Mouse (Mus musculus) heart, embryonic 15.5 days (tissue): ENCODE measurements at regions not wholly inside any gene's neighbourhood (a gene's known extent, or its start where the extent isn't known, plus 50 kb on each side); places are given as distances from the start of the nearest gene placed in this dataset.

Source experiments
- ATAC-seq: fragments of 200-750 bp; cut with Nextera tagmentation; replicated peaks from 2 replicates; pipeline ENCODE4 v1.8.0; 2017; ENCODE audit warnings: low read depth, moderate TSS enrichment; ENCODE audit not compliant: insufficient number of reproducible peaks, insufficient read depth, low FRiP score
- H3K27ac ChIP-seq: fragments of 300-500 bp; sonication (generic); 2 replicates; pipeline ENCODE4 v1.5.1; 2015; ENCODE audit warnings: mild to moderate bottlenecking, inconsistent platforms
- H3K27me3 ChIP-seq: fragments of 300-500 bp; sonication (generic); 2 replicates; pipeline ENCODE4 v1.6.1; 2015; ENCODE audit warnings: inconsistent platforms
- H3K36me3 ChIP-seq: fragments of 300-500 bp; sonication (generic); 2 replicates; pipeline ENCODE4 v1.6.1; 2015; ENCODE audit warnings: mild to moderate bottlenecking, inconsistent platforms
- H3K4me1 ChIP-seq: fragments of 300-500 bp; sonication (generic); replicated peaks from 2 replicates; pipeline ENCODE4 v1.6.1; 2015; ENCODE audit warnings: inconsistent platforms
- H3K4me2 ChIP-seq: fragments of 300-500 bp; sonication (generic); 2 replicates; pipeline ENCODE4 v1.6.1; 2015; ENCODE audit warnings: inconsistent platforms, mild to moderate bottlenecking, moderate library complexity
- H3K4me3 ChIP-seq: fragments of 300-500 bp; sonication (generic); 2 replicates; pipeline ENCODE4 v1.5.1; 2015; ENCODE audit warnings: mild to moderate bottlenecking, inconsistent platforms
- H3K9ac ChIP-seq: fragments of 300-500 bp; sonication (generic); 2 replicates; pipeline ENCODE4 v1.6.1; 2015; ENCODE audit warnings: mild to moderate bottlenecking, inconsistent platforms
- H3K9me3 ChIP-seq: fragments of 300-500 bp; sonication (generic); replicated peaks from 2 replicates; pipeline ENCODE4 v1.6.1; 2016; ENCODE audit warnings: inconsistent platforms
- WGBS: fragments of 180-500 bp; shearing (Covaris S2); methylation state at CpG from one replicate; pipeline ENCODE4 v1.1.7; 2015; ENCODE audit warnings: mixed read lengths; 5-methylcytosine and 5-hydroxymethylcytosine counted together

GRCm38 (mm10) chr4:56349216-56349615 is 390.7 kb upstream of the Gm26657 start:
- H3K9me3 ChIP-seq: no peaks in the 10 kb centered on the region
- no peak for ATAC-seq

GRCm38 (mm10) chr4:56325156-56325555 is 414.7 kb upstream of the Gm26657 start:
- H3K27ac ChIP-seq: no peak overlapping the region
- H3K4me2 ChIP-seq: no peak overlapping the region
- ATAC-seq: no peak
- no peaks in the 10 kb centered on the region for H3K9me3 ChIP-seq
- H3K36me3 ChIP-seq: no peaks in the 10 kb centered on the region
- H3K9ac ChIP-seq: no peak overlapping the region
- no peaks in the 10 kb centered on the region for H3K27me3 ChIP-seq
- WGBS: 79% methylated on average over 5 of the region's 5 CpGs
- H3K4me1 ChIP-seq: no peaks in the 10 kb centered on the region
- H3K4me3 ChIP-seq: no peak overlapping the region

More at GRCm38 (mm10) chr4:56349216-56349615, 390.7 kb upstream of the Gm26657 start:
- H3K36me3 ChIP-seq: no peaks in the 10 kb centered on the region
- H3K4me3 ChIP-seq: no peak overlapping the region
- H3K4me2 ChIP-seq: no peak overlapping the region
- no peak overlapping the region for H3K9ac ChIP-seq
- WGBS: 78% methylated on average over 5 of the region's 5 CpGs
- 0 out of 2 replicates have a peak, but pooled peaks cover 3% of the 10 kb centered on the region for H3K4me1 ChIP-seq
- no peak overlapping the region for H3K27ac ChIP-seq
- H3K27me3 ChIP-seq: no peaks in the 10 kb centered on the region

- WGBS: 82% methylated on average over 4 of the region's 4 CpGs
- H3K27ac ChIP-seq: no peak overlapping the region
- H3K27me3 ChIP-seq: no peaks in the 10 kb centered on the region
- no peak for ATAC-seq
- no peak overlapping the region for H3K4me2 ChIP-seq
- H3K4me1 ChIP-seq: no peaks in the 10 kb centered on the region
- no peaks in the 10 kb centered on the region for H3K36me3 ChIP-seq
- H3K4me3 ChIP-seq: no peak overlapping the region
- no peaks in the 10 kb centered on the region for H3K9me3 ChIP-seq
- no peak overlapping the region for H3K9ac ChIP-seq
These were observed 420.7 kb upstream of the Gm26657 start for GRCm38 (mm10) chr4:56319134-56319533.

- 33% methylated on average over 6 of the region's 6 CpGs for WGBS
- Histone ChIP-seq H3K27me3 (no peaks in the 10 kb centered on the region), H3K27ac (peak overlapping the region; percentile 42), H3K9me3 (no peaks in the 10 kb centered on the region), H3K36me3 (no peaks in the 10 kb centered on the region), H3K9ac (no peak overlapping the region), H3K4me3 (no peak overlapping the region), H3K4me2 (no peak overlapping the region), H3K4me1 (peaks cover 8% of the 10 kb centered on the region)
- no peak for ATAC-seq
These were observed 434.1 kb upstream of the Gm26657 start for GRCm38 (mm10) chr4:56305664-56306330.

GRCm38 (mm10) chr4:56304275-56304674 is 435.6 kb upstream of the Gm26657 start:
- H3K4me1 ChIP-seq: peaks cover 8% of the 10 kb centered on the region
- no peaks in the 10 kb centered on the region for H3K9me3 ChIP-seq
- no peak overlapping the region for H3K9ac ChIP-seq
- H3K4me2 ChIP-seq: no peak overlapping the region
- no peaks in the 10 kb centered on the region for H3K27me3 ChIP-seq
- no peaks in the 10 kb centered on the region for H3K36me3 ChIP-seq
- ATAC-seq: no peak
- WGBS: 56% methylated on average over 2 of the region's 2 CpGs
- H3K4me3 ChIP-seq: no peak overlapping the region
- H3K27ac ChIP-seq: no peak overlapping the region

GRCm38 (mm10) chr4:56287980-56288379 is 451.9 kb upstream of the Gm26657 start:
- Histone ChIP-seq H3K9ac (no peak overlapping the region), H3K9me3 (no peaks in the 10 kb centered on the region), H3K4me2 (no peak overlapping the region), H3K27me3 (no peaks in the 10 kb centered on the region), H3K4me3 (no peak overlapping the region), H3K27ac (peak overlapping the region; percentile 76), H3K36me3 (no peaks in the 10 kb centered on the region), H3K4me1 (peaks cover 26% of the 10 kb centered on the region)
- 17% methylated on average over 2 of the region's 2 CpGs for WGBS
- ATAC-seq: peak; percentile 81

GRCm38 (mm10) chr4:56284490-56284889 is 455.4 kb upstream of the Gm26657 start:
- Histone ChIP-seq H3K27me3 (no peaks in the 10 kb centered on the region), H3K36me3 (no peaks in the 10 kb centered on the region), H3K9me3 (no peaks in the 10 kb centered on the region), H3K9ac (no peak overlapping the region), H3K4me1 (peaks cover 26% of the 10 kb centered on the region), H3K4me3 (no peak overlapping the region), H3K27ac (peak overlapping the region; percentile 16), H3K4me2 (no peak overlapping the region)
- ATAC-seq: no peak
- WGBS: 48% methylated on average over 2 of the region's 2 CpGs

GRCm38 (mm10) chr4:56275836-56276235 is 464.0 kb upstream of the Gm26657 start:
- ATAC-seq: no peak
- WGBS: 83% methylated on average over 3 of the region's 3 CpGs
- no peaks in the 10 kb centered on the region for H3K4me1 ChIP-seq

GRCm38 (mm10) chr4:56271390-56271789 is 468.5 kb upstream of the Gm26657 start:
- no peaks in the 10 kb centered on the region for H3K27me3 ChIP-seq
- WGBS: 83% methylated on average over 4 of the region's 4 CpGs
- no peaks in the 10 kb centered on the region for H3K9me3 ChIP-seq
- H3K36me3 ChIP-seq: no peaks in the 10 kb centered on the region
- H3K4me1 ChIP-seq: no peaks in the 10 kb centered on the region
- no peak overlapping the region for H3K9ac ChIP-seq
- ATAC-seq: no peak
- H3K4me3 ChIP-seq: no peak overlapping the region
- H3K4me2 ChIP-seq: no peak overlapping the region
- no peak overlapping the region for H3K27ac ChIP-seq

More at GRCm38 (mm10) chr4:56275836-56276235, 464.0 kb upstream of the Gm26657 start:
- H3K9ac ChIP-seq: no peak overlapping the region
- H3K9me3 ChIP-seq: no peaks in the 10 kb centered on the region
- H3K4me3 ChIP-seq: no peak overlapping the region
- no peak overlapping the region for H3K27ac ChIP-seq
- no peak overlapping the region for H3K4me2 ChIP-seq
- H3K27me3 ChIP-seq: no peaks in the 10 kb centered on the region
- H3K36me3 ChIP-seq: no peaks in the 10 kb centered on the region

- no peak for ATAC-seq
- Histone ChIP-seq H3K9ac (no peak overlapping the region), H3K27me3 (no peaks in the 10 kb centered on the region), H3K9me3 (no peaks in the 10 kb centered on the region), H3K4me1 (peaks cover 13% of the 10 kb centered on the region), H3K4me2 (no peak overlapping the region), H3K27ac (peak overlapping the region; percentile 61), H3K36me3 (no peaks in the 10 kb centered on the region), H3K4me3 (no peak overlapping the region)
- WGBS: 54% methylated on average over 4 of the region's 4 CpGs
These were observed 475.2 kb upstream of the Gm26657 start for GRCm38 (mm10) chr4:56264626-56265025.

GRCm38 (mm10) chr4:56263822-56264221 is 476.0 kb upstream of the Gm26657 start:
- Histone ChIP-seq H3K27me3 (no peaks in the 10 kb centered on the region), H3K4me1 (peaks cover 13% of the 10 kb centered on the region), H3K27ac (peak overlapping the region; percentile 61), H3K9ac (no peak overlapping the region), H3K9me3 (no peaks in the 10 kb centered on the region), H3K36me3 (no peaks in the 10 kb centered on the region), H3K4me3 (no peak overlapping the region), H3K4me2 (no peak overlapping the region)
- ATAC-seq: peak; percentile 73; the same call in 1 of the 2 replicates

- 58% methylated on average over 1 of the region's 1 CpGs for WGBS
- Histone ChIP-seq H3K27me3 (no peaks in the 10 kb centered on the region), H3K9me3 (no peaks in the 10 kb centered on the region), H3K4me3 (no peak overlapping the region), H3K4me1 (peaks cover 13% of the 10 kb centered on the region), H3K36me3 (no peaks in the 10 kb centered on the region), H3K9ac (no peak overlapping the region), H3K27ac (no peak overlapping the region), H3K4me2 (no peak overlapping the region)
- no peak for ATAC-seq
These were observed 477.3 kb upstream of the Gm26657 start for GRCm38 (mm10) chr4:56262589-56262988.
